Mouse (Mus musculus): ENCODE results near the gene Agap1. TPM values are rescaled to one million over a fixed set of nuclear protein-coding genes. Genes with fewer than 3 reads are reported as not detected.

Gene Agap1
- total and polyA plus RNA-seq, 2 experiments from 2014 or later = 45.9 to 175 TPM

GRCm38 (mm10) chr1:89913611-89914010 is 459.0 kb downstream of the Agap1 start:
- 73% methylated on average over 4 of the region's 4 CpGs for WGBS
- H3K9me3 ChIP-seq (ENCODE audit: low read length) = no peaks in the 10 kb centered on the region
- H3K4me3 ChIP-seq (ENCODE audit: low read depth, low read length) = no peak overlapping the region
- H3K36me3 ChIP-seq (ENCODE audit: insufficient read depth, low read length) = no peaks in the 10 kb centered on the region
- no peaks in the 10 kb centered on the region for H3K4me1 ChIP-seq (ENCODE audit: insufficient read depth, low read length)
- H3K4me2 ChIP-seq (ENCODE audit: low read depth, low read length, poor library complexity, severe bottlenecking) = no peak overlapping the region
- no peak for ATAC-seq (ENCODE audit: low FRiP score)
- H3K27me3 ChIP-seq (ENCODE audit: insufficient read depth, low read length) = peaks cover 23% of the 10 kb centered on the region
- H3K27ac ChIP-seq (ENCODE audit: low read depth, low read length) = no peak overlapping the region
- no peak for DNase-seq (ENCODE audit: low spot score)
- H3K9ac ChIP-seq (replicated peaks; ENCODE audit: low read length, poor library complexity, severe bottlenecking) = no peak overlapping the region
- TF ChIP-seq CTCF (IDR thresholded peaks at IDR 0.05) = no peak

GRCm38 (mm10) chr1:89918111-89918510 is 463.5 kb downstream of the Agap1 start:
- H3K27me3 ChIP-seq (ENCODE audit: insufficient read depth, low read length) = peaks cover 57% of the 10 kb centered on the region
- TF ChIP-seq CTCF (IDR thresholded peaks at IDR 0.05) = no peak

GRCm38 (mm10) chr1:89919206-89919605 is 464.6 kb downstream of the Agap1 start:
- no peaks in the 10 kb centered on the region for H3K9me3 ChIP-seq (ENCODE audit: low read length)
- no peaks in the 10 kb centered on the region for H3K36me3 ChIP-seq (ENCODE audit: insufficient read depth, low read length)
- ATAC-seq (ENCODE audit: low FRiP score) (no peak), DNase-seq (ENCODE audit: low spot score) (no peak)
- WGBS = 77% methylated on average over 6 of the region's 6 CpGs
- no peak overlapping the region for H3K4me2 ChIP-seq (ENCODE audit: low read depth, low read length, poor library complexity, severe bottlenecking)
- peaks cover 68% of the 10 kb centered on the region for H3K27me3 ChIP-seq (ENCODE audit: insufficient read depth, low read length)
- no peak overlapping the region for H3K27ac ChIP-seq (ENCODE audit: low read depth, low read length)
- no peak for TF ChIP-seq CTCF (IDR thresholded peaks at IDR 0.05)
- no peak overlapping the region for H3K4me3 ChIP-seq (ENCODE audit: low read depth, low read length)
- no peak overlapping the region for H3K9ac ChIP-seq (replicated peaks; ENCODE audit: low read length, poor library complexity, severe bottlenecking)
- H3K4me1 ChIP-seq (ENCODE audit: insufficient read depth, low read length) = 0 out of 2 replicates have a peak, but pooled peaks cover 16% of the 10 kb centered on the region

More at GRCm38 (mm10) chr1:89918111-89918510, 463.5 kb downstream of the Agap1 start:
- H3K9me3 ChIP-seq (ENCODE audit: low read length) = no peaks in the 10 kb centered on the region
- no peaks in the 10 kb centered on the region for H3K36me3 ChIP-seq (ENCODE audit: insufficient read depth, low read length)
- 0 out of 2 replicates have a peak, but pooled peaks cover 11% of the 10 kb centered on the region for H3K4me1 ChIP-seq (ENCODE audit: insufficient read depth, low read length)
- ATAC-seq (ENCODE audit: low FRiP score) = no peak
- no peak overlapping the region for H3K4me3 ChIP-seq (ENCODE audit: low read depth, low read length)
- WGBS = 19% methylated on average over 18 of the region's 18 CpGs
- H3K27ac ChIP-seq (ENCODE audit: low read depth, low read length) = no peak overlapping the region
- H3K9ac ChIP-seq (replicated peaks; ENCODE audit: low read length, poor library complexity, severe bottlenecking) = no peak overlapping the region
- H3K4me2 ChIP-seq (ENCODE audit: low read depth, low read length, poor library complexity, severe bottlenecking) = no peak overlapping the region
- no peak for DNase-seq (ENCODE audit: low spot score)

GRCm38 (mm10) chr1:89921806-89922205 is 467.2 kb downstream of the Agap1 start:
- WGBS = 3% methylated on average over 10 of the region's 10 CpGs
- no peak overlapping the region for H3K9ac ChIP-seq (replicated peaks; ENCODE audit: low read length, poor library complexity, severe bottlenecking)
- H3K4me3 ChIP-seq (ENCODE audit: low read depth, low read length) = no peak overlapping the region
- H3K27me3 ChIP-seq (ENCODE audit: insufficient read depth, low read length) = peaks cover 87% of the 10 kb centered on the region
- DNase-seq (ENCODE audit: low spot score) (no peak), ATAC-seq (ENCODE audit: low FRiP score) (no peak)
- no peak overlapping the region for H3K27ac ChIP-seq (ENCODE audit: low read depth, low read length)
- H3K9me3 ChIP-seq (ENCODE audit: low read length) = no peaks in the 10 kb centered on the region
- H3K36me3 ChIP-seq (ENCODE audit: insufficient read depth, low read length) = no peaks in the 10 kb centered on the region
- no peak overlapping the region for H3K4me2 ChIP-seq (ENCODE audit: low read depth, low read length, poor library complexity, severe bottlenecking)
- 0 out of 2 replicates have a peak, but pooled peaks cover 16% of the 10 kb centered on the region for H3K4me1 ChIP-seq (ENCODE audit: insufficient read depth, low read length)
- TF ChIP-seq CTCF (IDR thresholded peaks at IDR 0.05) = peak; percentile 51

- TF ChIP-seq CTCF (IDR thresholded peaks at IDR 0.05) = no peak
- peak overlapping the region; percentile 25; the same call in 1 of the 2 replicates for H3K4me2 ChIP-seq (ENCODE audit: low read depth, low read length, poor library complexity, severe bottlenecking)
These were observed 467.7 kb downstream of the Agap1 start for GRCm38 (mm10) chr1:89922282-89922681.

GRCm38 (mm10) chr1:89922883-89923641 is 468.5 kb downstream of the Agap1 start:
- Histone ChIP-seq H3K27me3 (ENCODE audit: insufficient read depth, low read length) (peaks cover 85% of the 10 kb centered on the region), H3K4me3 (ENCODE audit: low read depth, low read length) (peak overlapping the region; percentile 6; the same call in 1 of the 2 replicates), H3K4me1 (ENCODE audit: insufficient read depth, low read length) (0 out of 2 replicates have a peak, but pooled peaks cover 16% of the 10 kb centered on the region), H3K4me2 (ENCODE audit: low read depth, low read length, poor library complexity, severe bottlenecking) (peak overlapping the region; percentile 25), H3K9me3 (ENCODE audit: low read length) (no peaks in the 10 kb centered on the region), H3K36me3 (ENCODE audit: insufficient read depth, low read length) (no peaks in the 10 kb centered on the region), H3K9ac (replicated peaks; ENCODE audit: low read length, poor library complexity, severe bottlenecking) (no peak overlapping the region), H3K27ac (ENCODE audit: low read depth, low read length) (no peak overlapping the region)
- no peak; the same call in 1 of the 2 replicates for ATAC-seq (ENCODE audit: low FRiP score)
- DNase-seq (ENCODE audit: low spot score) = no peak
- under 1% methylated on average over 39 of the region's 41 CpGs for WGBS
- TF ChIP-seq CTCF (IDR thresholded peaks at IDR 0.05) = 0 out of 2 replicates have a peak, but pooled peaks have one; percentile 2

More at GRCm38 (mm10) chr1:89922282-89922681, 467.7 kb downstream of the Agap1 start:
- DNase-seq (ENCODE audit: low spot score) (no peak), ATAC-seq (ENCODE audit: low FRiP score) (no peak)
- Histone ChIP-seq H3K36me3 (ENCODE audit: insufficient read depth, low read length) (no peaks in the 10 kb centered on the region), H3K27ac (ENCODE audit: low read depth, low read length) (no peak overlapping the region), H3K9ac (replicated peaks; ENCODE audit: low read length, poor library complexity, severe bottlenecking) (no peak overlapping the region), H3K4me1 (ENCODE audit: insufficient read depth, low read length) (0 out of 2 replicates have a peak, but pooled peaks cover 16% of the 10 kb centered on the region), H3K27me3 (ENCODE audit: insufficient read depth, low read length) (peaks cover 85% of the 10 kb centered on the region), H3K9me3 (ENCODE audit: low read length) (no peaks in the 10 kb centered on the region), H3K4me3 (ENCODE audit: low read depth, low read length) (no peak overlapping the region)
- WGBS = 0% methylated on average over 7 of the region's 7 CpGs
